Mouse (Mus musculus) intestine, embryonic 14.5 days (tissue): ENCODE data around the gene Nxnl1. TPM values are rescaled to one million over a fixed set of nuclear protein-coding genes. Genes with fewer than 3 reads are reported as not detected.

Experiments used
- ATAC-seq: fragments of 200-750 bp; cut with Nextera tagmentation; replicated peaks from 2 replicates; pipeline ENCODE4 v1.8.0; 2017; ENCODE audit warnings: low read depth, moderate number of reproducible peaks, moderate TSS enrichment, moderate library complexity; ENCODE audit not compliant: low FRiP score, low TSS enrichment
- DNase-seq: peaks from one replicate; pipeline ENCODE4 v3.0.0-alpha.2; 2018; ENCODE audit warnings: low spot score
- H3K27ac ChIP-seq: fragments of 300-500 bp; sonication (generic); 2 replicates; pipeline ENCODE4 v1.5.1; 2014; ENCODE audit warnings: low read depth, mild to moderate bottlenecking, control low read depth
- H3K27me3 ChIP-seq: fragments of 300-500 bp; sonication (generic); replicated peaks from 2 replicates; pipeline ENCODE4 v1.6.1; 2014; ENCODE audit warnings: low read length, control low read depth; ENCODE audit not compliant: control insufficient read depth, insufficient read depth
- H3K36me3 ChIP-seq: fragments of 300-500 bp; sonication (generic); 2 replicates; pipeline ENCODE4 v1.6.1; 2014; ENCODE audit warnings: low read length, control low read depth; ENCODE audit not compliant: control insufficient read depth, insufficient read depth
- H3K4me1 ChIP-seq: fragments of 300-500 bp; sonication (generic); replicated peaks from 2 replicates; pipeline ENCODE4 v1.6.1; 2014; ENCODE audit warnings: low read length, control low read depth, mixed read lengths; ENCODE audit not compliant: control insufficient read depth, insufficient read depth
- H3K4me2 ChIP-seq: fragments of 300-500 bp; sonication (generic); 2 replicates; pipeline ENCODE4 v1.6.1; 2014; ENCODE audit warnings: low read length
- H3K4me3 ChIP-seq: fragments of 300-500 bp; sonication (generic); 2 replicates; pipeline ENCODE4 v1.5.1; 2014; ENCODE audit warnings: low read depth, low read length, control low read depth, mixed read lengths
- H3K9ac ChIP-seq: fragments of 300-500 bp; sonication (generic); 2 replicates; pipeline ENCODE4 v1.6.1; 2014; ENCODE audit warnings: mild to moderate bottlenecking, low read length
- H3K9me3 ChIP-seq: fragments of 300-500 bp; sonication (generic); 2 replicates; pipeline ENCODE4 v1.6.1; 2016; ENCODE audit warnings: low read length, control low read depth; ENCODE audit not compliant: control insufficient read depth
- WGBS: fragments of 180-500 bp; shearing (Covaris S2); extraction: QIAGEN DNeasy Blood & Tissue Kit; methylation state at CpG from one replicate; pipeline ENCODE4 v1.1.7; 2014; 5-methylcytosine and 5-hydroxymethylcytosine counted together
- polyA plus RNA-seq: library from polyadenylated mRNA; unstranded; fragments of >200 nt; fragmentation: Nextera tagmentation; extraction: Ambion mirVana; gene quantifications from 2 replicates; pipeline ENCODE4 v1.2.1, GENCODE M21; 2014

The Nxnl1 gene
- polyA plus RNA-seq, 1 experiment from 2014 or later = not detected

GRCm38 (mm10) chr8:71558071-71558957 is 8.1 kb downstream of the Nxnl1 start, which contains the start of gene Tmem221:
Gene Tmem221 (minus strand): TSS chr8:71558871.
- ATAC-seq = peak; percentile 20
- Histone ChIP-seq H3K9me3 (no peaks in the 10 kb centered on the region), H3K4me1 (peaks cover 4% of the 10 kb centered on the region; the same call in 1 of the 2 replicates), H3K27me3 (peaks cover 75% of the 10 kb centered on the region), H3K4me2 (peak within 1 kb of the TSS; percentile 65), H3K4me3 (peak within 1 kb of the TSS; percentile 40), H3K36me3 (no peaks in the 10 kb centered on the region), H3K27ac (no peak within 1 kb of the TSS), H3K9ac (0 out of 2 replicates have a peak within 1 kb of the TSS, but pooled peaks have one; percentile 34)
- 5% methylated on average over 70 of the region's 70 CpGs for WGBS
- DNase-seq = peak; percentile 65

GRCm38 (mm10) chr8:71554644-71555043 is 11.8 kb downstream of the Nxnl1 start:
- H3K4me1 ChIP-seq = no peaks in the 10 kb centered on the region; the same call in 1 of the 2 replicates
- no peak for DNase-seq
- no peak overlapping the region for H3K27ac ChIP-seq
- H3K4me2 ChIP-seq = no peak overlapping the region
- no peaks in the 10 kb centered on the region for H3K36me3 ChIP-seq
- no peaks in the 10 kb centered on the region for H3K9me3 ChIP-seq
- peaks cover 41% of the 10 kb centered on the region for H3K27me3 ChIP-seq
- H3K4me3 ChIP-seq = no peak overlapping the region
- WGBS = 83% methylated on average over 2 of the region's 2 CpGs
- no peak for ATAC-seq
- no peak overlapping the region for H3K9ac ChIP-seq

- Histone ChIP-seq H3K27me3 (peaks cover 34% of the 10 kb centered on the region), H3K4me2 (no peak overlapping the region), H3K4me3 (no peak overlapping the region), H3K36me3 (no peaks in the 10 kb centered on the region), H3K9me3 (no peaks in the 10 kb centered on the region), H3K4me1 (no peaks in the 10 kb centered on the region; the same call in 1 of the 2 replicates), H3K9ac (no peak overlapping the region), H3K27ac (no peak overlapping the region)
- DNase-seq (no peak), ATAC-seq (no peak)
- WGBS = 64% methylated on average over 6 of the region's 6 CpGs
These were observed 12.4 kb downstream of the Nxnl1 start for GRCm38 (mm10) chr8:71554001-71554400.

GRCm38 (mm10) chr8:71552770-71553169 is 13.6 kb downstream of the Nxnl1 start:
- Histone ChIP-seq H3K9ac (no peak overlapping the region), H3K4me2 (no peak overlapping the region), H3K27me3 (peaks cover 22% of the 10 kb centered on the region), H3K9me3 (no peaks in the 10 kb centered on the region), H3K36me3 (peaks cover 9% of the 10 kb centered on the region), H3K4me1 (no peaks in the 10 kb centered on the region), H3K27ac (no peak overlapping the region), H3K4me3 (no peak overlapping the region)
- DNase-seq = no peak
- WGBS = 44% methylated on average over 6 of the region's 6 CpGs
- no peak for ATAC-seq

GRCm38 (mm10) chr8:71550754-71551153 is 15.6 kb downstream of the Nxnl1 start:
- Histone ChIP-seq H3K27ac (no peak overlapping the region), H3K4me3 (no peak overlapping the region), H3K27me3 (0 out of 2 replicates have a peak, but pooled peaks cover 4% of the 10 kb centered on the region), H3K4me2 (no peak overlapping the region), H3K9me3 (no peaks in the 10 kb centered on the region), H3K4me1 (no peaks in the 10 kb centered on the region), H3K9ac (no peak overlapping the region), H3K36me3 (peaks cover 22% of the 10 kb centered on the region)
- WGBS = 67% methylated on average over 7 of the region's 7 CpGs
- no peak for DNase-seq
- no peak for ATAC-seq

DNA sequence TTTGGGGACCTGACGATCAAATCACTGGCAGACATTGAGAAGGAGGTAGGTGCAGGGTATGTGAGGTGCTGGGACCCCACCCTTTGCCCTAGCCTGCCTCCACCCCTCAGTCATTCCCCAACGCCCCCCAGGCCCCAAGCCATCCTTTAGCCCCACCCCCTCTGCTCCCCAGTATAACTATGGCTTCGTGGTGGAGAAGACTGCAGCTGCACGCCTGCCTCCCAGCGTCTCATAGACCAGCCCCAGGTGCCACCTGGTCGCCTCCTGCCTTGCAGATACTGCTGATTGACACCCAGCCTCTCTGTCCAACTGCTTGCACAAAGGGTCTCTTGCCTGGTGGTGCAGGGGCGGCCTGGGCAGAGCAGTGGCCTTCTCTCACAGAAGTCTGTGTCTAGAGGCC is 18.8 kb downstream of the Nxnl1 start:
- 84% methylated on average over 7 of the region's 7 CpGs for WGBS
- H3K27me3 ChIP-seq = no peaks in the 10 kb centered on the region
- ATAC-seq (no peak), DNase-seq (no peak)
- no peak overlapping the region for H3K4me2 ChIP-seq
- H3K4me3 ChIP-seq = no peak overlapping the region
- H3K4me1 ChIP-seq = peaks cover 7% of the 10 kb centered on the region
- peaks cover 29% of the 10 kb centered on the region for H3K36me3 ChIP-seq
- H3K27ac ChIP-seq = no peak overlapping the region
- no peaks in the 10 kb centered on the region for H3K9me3 ChIP-seq
- no peak overlapping the region for H3K9ac ChIP-seq

DNA sequence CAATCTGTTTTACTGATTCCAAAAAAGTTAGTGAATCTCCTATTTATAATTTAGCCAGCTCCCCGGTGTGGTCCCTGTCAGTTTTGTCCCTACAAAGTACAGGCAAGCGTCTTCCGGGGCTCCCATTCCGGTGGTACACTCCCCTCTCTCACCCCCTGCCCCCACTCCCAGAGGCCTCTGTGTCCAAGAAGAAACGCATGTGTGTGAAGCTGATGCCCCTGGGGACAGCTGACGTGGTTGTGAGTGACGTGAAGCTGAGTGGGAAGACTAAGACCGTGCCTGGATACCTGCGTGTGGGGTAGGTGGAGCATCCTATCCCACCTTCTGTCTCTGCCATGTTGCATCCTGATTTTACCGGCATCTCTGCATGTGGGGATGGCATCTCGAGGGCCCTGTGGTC is 21.3 kb downstream of the Nxnl1 start:
- Histone ChIP-seq H3K4me3 (no peak overlapping the region), H3K4me1 (peaks cover 7% of the 10 kb centered on the region), H3K9ac (no peak overlapping the region), H3K36me3 (peaks cover 29% of the 10 kb centered on the region), H3K27me3 (no peaks in the 10 kb centered on the region), H3K9me3 (no peaks in the 10 kb centered on the region), H3K4me2 (no peak overlapping the region), H3K27ac (no peak overlapping the region)
- no peak for ATAC-seq
- 91% methylated on average over 11 of the region's 11 CpGs for WGBS
- DNase-seq = no peak

GRCm38 (mm10) chr8:71543755-71544154 is 22.6 kb downstream of the Nxnl1 start:
- H3K27ac ChIP-seq = no peak overlapping the region
- ATAC-seq (no peak), DNase-seq (no peak)
- no peaks in the 10 kb centered on the region for H3K27me3 ChIP-seq
- H3K4me1 ChIP-seq = peaks cover 7% of the 10 kb centered on the region
- H3K36me3 ChIP-seq = peaks cover 28% of the 10 kb centered on the region
- peak overlapping the region; percentile 75 for H3K4me3 ChIP-seq
- WGBS = 88% methylated on average over 9 of the region's 9 CpGs
- no peaks in the 10 kb centered on the region for H3K9me3 ChIP-seq
- peak overlapping the region; percentile 75 for H3K4me2 ChIP-seq
- H3K9ac ChIP-seq = no peak overlapping the region
